In genomic region chr9:103691847-103692246, GRCm38 (mm10) we compare ENCODE assay signal across 13 mouse cellular contexts.
A peak's percentile ranks its signal among the peaks of the same experiment; 100 is the strongest.
DNase-seq lines count a peak whose midpoint lies in the region.
"Had no signal": no experiment of that assay in that cellular context is flagged by ENCODE, and none has a peak within 500 bp of the region (broad histone marks: within the 10 kb centered on the region; RNA-seq: fewer than 3 reads in every experiment).

No protein-coding gene starts in this region.

- intact Hi-C loops in heart, postnatal 10 days (cut with DNase I), result loop anchor here (5.0 kb wide), 1 partner anchor 70 kb away; no protein-coding TSS in a partner anchor

- DNase-seq in heart, adult 11 months, result peak; percentile 85
- DNase-seq in heart, postnatal 10 days, result no peak
- peak; percentile 38 for DNase-seq in layer of hippocampus, adult 11-12 months (ENCODE audit: low spot score)
- no peak for DNase-seq in layer of hippocampus, postnatal 25 days (ENCODE audit: extremely low spot score in 1 of 2, low spot score in 1 of 2)
- peak; percentile 52 for DNase-seq in layer of hippocampus, adult 9-11 months
- peak; percentile 68 for DNase-seq in right cerebral cortex, postnatal 25 days
- DNase-seq in MN1 (ENCODE audit: low spot score), result no peak
- DNase-seq: adrenal gland, adult 8-10 months; cerebellum, postnatal 14 days; gastrocnemius, postnatal 10 days; kidney, postnatal 36 days; lung, postnatal 4 days; thymus, postnatal 4 days had no signal

Comparison
In these comparisons a context has a peak if more than half of its experiments do, and no peak if none do; other contexts are left out.
1. DNase-seq: peak in heart, adult 11 months (single experiment), layer of hippocampus, adult 11-12 months (single experiment), layer of hippocampus, adult 9-11 months (single experiment) and right cerebral cortex, postnatal 25 days (single experiment); none in heart, postnatal 10 days (0 of 2), layer of hippocampus, postnatal 25 days (0 of 2) and MN1 (single experiment).